In genomic region chr2:36075210-36075609, GRCm38 (mm10) we compare ENCODE assay signal across 42 mouse cellular contexts. TPM values are rescaled to one million over a fixed set of nuclear protein-coding genes. Genes with fewer than 3 reads are reported as not detected.
"Had no signal": no experiment of that assay in that cellular context is flagged by ENCODE, and none has a peak within 500 bp of the region (broad histone marks: within the 10 kb centered on the region; RNA-seq: fewer than 3 reads in every experiment).

No protein-coding gene starts in this region.

- H3K36me3 ChIP-seq: heart, embryonic 10.5 days; heart, embryonic 12.5 days; heart, embryonic 13.5 days; heart, embryonic 15.5 days; hindbrain, embryonic 10.5 days; hindbrain, embryonic 12.5 days; hindbrain, embryonic 13.5 days; hindbrain, embryonic 15.5 days; intestine, embryonic 15.5 days; kidney, embryonic 15.5 days had no signal

- H3K4me2 ChIP-seq: heart, embryonic 11.5 days; heart, embryonic 12.5 days; heart, embryonic 13.5 days; heart, embryonic 15.5 days; hindbrain, embryonic 12.5 days; hindbrain, embryonic 13.5 days; hindbrain, embryonic 14.5 days; hindbrain, embryonic 15.5 days; intestine, embryonic 15.5 days; kidney, embryonic 15.5 days had no signal

- H3K4me3 ChIP-seq: heart, embryonic 10.5 days; heart, embryonic 12.5 days; heart, embryonic 13.5 days; heart, embryonic 15.5 days; hindbrain, embryonic 10.5 days; hindbrain, embryonic 12.5 days; hindbrain, embryonic 13.5 days; hindbrain, embryonic 15.5 days; intestine, embryonic 15.5 days; kidney, embryonic 15.5 days; layer of hippocampus, adult 2 months had no signal

- H3K4me1 ChIP-seq: heart, embryonic 10.5 days; heart, embryonic 12.5 days; heart, embryonic 13.5 days; heart, embryonic 15.5 days had no signal

- ATAC-seq: hindbrain, embryonic 16.5 days; hindbrain, postnatal 0 days; inflammation-experienced regulatory T-cells, adult 6 months; intestine, embryonic 15.5 days; intestine, embryonic 16.5 days; intestine, postnatal 0 days had no signal

- H3K27ac ChIP-seq: heart, embryonic 10.5 days; heart, embryonic 13.5 days; heart, embryonic 15.5 days; hindbrain, embryonic 10.5 days; hindbrain, embryonic 12.5 days; hindbrain, embryonic 13.5 days; hindbrain, embryonic 14.5 days; hindbrain, embryonic 15.5 days; hindbrain, postnatal 0 days; intestine, embryonic 15.5 days; kidney, embryonic 15.5 days; kidney, postnatal 0 days; layer of hippocampus, adult 2 months had no signal

- DNase-seq: heart, postnatal 10 days; heart, postnatal 14 days; heart, postnatal 36 days; heart, postnatal 4 days; kidney, adult 11 months; kidney, adult 18-20 months; kidney, adult 2 months; kidney, adult 8-10 months; kidney, adult 9 months; kidney, postnatal 10 days; kidney, postnatal 14 days; kidney, postnatal 25 days; kidney, postnatal 36 days; kidney, postnatal 4 days; layer of hippocampus, adult 9-11 months; layer of hippocampus, postnatal 36 days had no signal

- H3K9ac ChIP-seq: heart, embryonic 12.5 days; heart, embryonic 13.5 days; heart, embryonic 15.5 days; hindbrain, embryonic 12.5 days; hindbrain, embryonic 13.5 days; hindbrain, embryonic 14.5 days; hindbrain, embryonic 15.5 days; intestine, embryonic 15.5 days; kidney, embryonic 15.5 days had no signal

- H3K27me3 ChIP-seq: hindbrain, embryonic 12.5 days had no signal

- H3K9me3 ChIP-seq: heart, embryonic 10.5 days; heart, embryonic 12.5 days; heart, embryonic 13.5 days; heart, embryonic 15.5 days; hindbrain, embryonic 10.5 days; hindbrain, embryonic 12.5 days; hindbrain, embryonic 13.5 days; hindbrain, embryonic 15.5 days; intestine, embryonic 15.5 days; kidney, embryonic 15.5 days had no signal

RNA-seq across cellular contexts. Expression of gene Morn5, which starts 26.0 kb away (rescaled TPM):
- total RNA-seq: heart, postnatal 10 days; heart, postnatal 14 days; heart, postnatal 25 days; heart, postnatal 36 days; heart, postnatal 4 days; hematopoietic stem cell, adult 5-6 weeks; hindbrain, postnatal 0 days had no signal
- polyA plus RNA-seq: heart, embryonic 10.5 days; heart, embryonic 12.5 days; heart, embryonic 13.5 days; heart, embryonic 14.5 days; heart, postnatal 0 days; inflammation-experienced regulatory T-cells, adult 6 months; intestine, embryonic 14.5 days; intestine, postnatal 0 days; kidney, embryonic 14.5 days; large intestine, adult 2 months had no signal

RNA-seq across cellular contexts. Expression of gene Lhx6, which starts 30.0 kb away (rescaled TPM):
- total RNA-seq: hematopoietic stem cell, adult 5-6 weeks had no signal
- polyA plus RNA-seq: inflammation-experienced regulatory T-cells, adult 6 months had no signal
